Mouse (Mus musculus): Measurements from ENCODE around the gene Ubqln1.

DNA sequence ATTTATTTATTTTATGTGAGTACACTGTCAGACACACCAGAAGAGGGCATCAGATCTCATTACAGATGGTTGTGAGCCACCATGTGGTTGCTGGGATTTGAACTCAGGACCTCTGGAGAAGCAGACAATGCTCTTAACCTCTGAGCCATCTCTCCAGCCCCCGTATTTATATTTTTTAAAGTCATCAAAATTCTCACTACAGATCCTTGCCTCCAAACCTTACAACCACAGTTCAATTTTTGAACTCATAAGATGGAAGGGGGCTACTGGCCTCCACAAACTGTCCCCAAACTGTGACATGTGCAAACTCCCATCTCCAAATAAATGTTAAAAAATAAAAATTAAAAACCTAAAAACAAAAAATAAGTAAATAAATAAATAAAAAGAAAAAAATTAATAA lies 67.7 kb downstream of the Ubqln1 start:
- TF ChIP-seq CTCF (IDR thresholded peaks at IDR 0.05; ENCODE audit: low read depth, low read length): no peak
- no peak for TF ChIP-seq TAL1 (conservative IDR thresholded peaks at IDR 0.05; ENCODE audit: low read depth, low read length)
- no peak for TF ChIP-seq GATA1 (IDR thresholded peaks at IDR 0.05; ENCODE audit: borderline replicate concordance, low read length)
- TF ChIP-seq POLR2AphosphoS5 (IDR thresholded peaks at IDR 0.05; ENCODE audit: insufficient replicate concordance, low read depth, low read length): no peak
- TF ChIP-seq GATA2 (IDR thresholded peaks at IDR 0.05; ENCODE audit: borderline replicate concordance, low read depth, low read length): no peak

All from G1E (cell line).